Mouse (Mus musculus) forebrain, embryonic 15.5 days (tissue): Measurements from ENCODE around the gene Ssh2. TPM values are rescaled to one million over a fixed set of nuclear protein-coding genes. Genes with fewer than 3 reads are reported as not detected.

Experiments used
- ATAC-seq: fragments of 200-750 bp; cut with Nextera tagmentation; replicated peaks from 2 replicates; pipeline ENCODE4 v1.8.0; 2017; ENCODE audit warnings: mild to moderate bottlenecking, moderate TSS enrichment, moderate library complexity
- H3K27ac ChIP-seq: fragments of 300-500 bp; sonication (generic); replicated peaks from 2 replicates; pipeline ENCODE4 v1.5.1; 2015; ENCODE audit warnings: mild to moderate bottlenecking, inconsistent platforms
- H3K27me3 ChIP-seq: fragments of 300-500 bp; sonication (generic); 2 replicates; pipeline ENCODE4 v1.6.1; 2015; ENCODE audit warnings: inconsistent platforms
- H3K36me3 ChIP-seq: fragments of 300-500 bp; sonication (generic); 2 replicates; pipeline ENCODE4 v1.6.1; 2015; ENCODE audit warnings: mild to moderate bottlenecking, inconsistent platforms
- H3K4me1 ChIP-seq: fragments of 300-500 bp; sonication (generic); 2 replicates; pipeline ENCODE4 v1.6.1; 2015; ENCODE audit warnings: inconsistent platforms
- H3K4me2 ChIP-seq: fragments of 300-500 bp; sonication (generic); replicated peaks from 2 replicates; pipeline ENCODE4 v1.6.1; 2015; ENCODE audit warnings: mild to moderate bottlenecking, inconsistent platforms
- H3K4me3 ChIP-seq: fragments of 300-500 bp; sonication (generic); 2 replicates; pipeline ENCODE4 v1.5.1; 2015; ENCODE audit warnings: mild to moderate bottlenecking, inconsistent platforms
- H3K9ac ChIP-seq: fragments of 300-500 bp; sonication (generic); replicated peaks from 2 replicates; pipeline ENCODE4 v1.6.1; 2015; ENCODE audit warnings: mild to moderate bottlenecking, inconsistent platforms
- H3K9me3 ChIP-seq: fragments of 300-500 bp; sonication (generic); 2 replicates; pipeline ENCODE4 v1.6.1; 2016; ENCODE audit warnings: inconsistent platforms
- WGBS: fragments of 180-500 bp; shearing (Covaris S2); methylation state at CpG from one replicate; pipeline ENCODE4 v1.1.7; 2015; ENCODE audit warnings: mixed read lengths; 5-methylcytosine and 5-hydroxymethylcytosine counted together
- polyA plus RNA-seq: library from polyadenylated mRNA; unstranded; fragments of >200 nt; fragmentation: Nextera tagmentation; extraction: Ambion mirVana; gene quantifications from 2 replicates; pipeline ENCODE4 v1.2.1, GENCODE M21; 2015

The Ssh2 gene
- polyA plus RNA-seq, 1 experiment from 2014 or later: 20.1 TPM

- no peaks in the 10 kb centered on the region for H3K9me3 ChIP-seq
- no peak overlapping the region for H3K4me3 ChIP-seq
- H3K27ac ChIP-seq: no peak overlapping the region
- H3K4me1 ChIP-seq: no peaks in the 10 kb centered on the region
- whole genome bisulfite sequencing: 92% methylated on average over 1 of the region's 1 CpGs
- no peaks in the 10 kb centered on the region for H3K27me3 ChIP-seq
- peaks cover 24% of the 10 kb centered on the region for H3K36me3 ChIP-seq
- no peak overlapping the region for H3K4me2 ChIP-seq
- H3K9ac ChIP-seq: no peak overlapping the region
- ATAC-seq: no peak
These were observed 212.4 kb downstream of the Ssh2 start for GRCm38 (mm10) chr11:77428446-77428845.

- 86% methylated on average over 2 of the region's 2 CpGs for WGBS
- Histone ChIP-seq H3K9ac (no peak overlapping the region), H3K4me3 (no peak overlapping the region), H3K27ac (no peak overlapping the region), H3K27me3 (no peaks in the 10 kb centered on the region), H3K36me3 (peaks cover 26% of the 10 kb centered on the region), H3K4me1 (no peaks in the 10 kb centered on the region), H3K9me3 (no peaks in the 10 kb centered on the region), H3K4me2 (no peak overlapping the region)
- no peak for ATAC-seq
These were observed 220.9 kb downstream of the Ssh2 start for GRCm38 (mm10) chr11:77437026-77437425.

DNA sequence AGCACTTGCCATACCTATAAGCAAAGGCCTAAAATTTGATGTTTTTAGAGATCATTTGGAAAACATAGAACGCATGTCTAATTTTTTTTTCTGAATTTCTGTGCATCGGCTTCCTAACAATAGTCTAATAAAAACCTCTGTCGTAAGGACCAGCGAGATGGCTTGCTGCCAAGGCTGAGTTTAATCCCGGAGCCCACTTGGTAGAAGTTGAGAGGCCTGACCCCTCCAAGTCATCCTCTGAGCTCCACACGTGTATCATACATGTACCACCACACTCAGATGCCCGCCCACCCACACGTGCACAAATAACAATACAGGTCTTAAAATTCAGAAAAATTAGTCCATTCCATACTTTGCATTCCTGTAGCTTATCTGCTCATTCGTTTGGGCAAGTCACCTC is 224.0 kb downstream of the Ssh2 start:
- Histone ChIP-seq H3K9ac (no peak overlapping the region), H3K4me2 (no peak overlapping the region), H3K9me3 (no peaks in the 10 kb centered on the region), H3K4me1 (no peaks in the 10 kb centered on the region), H3K27ac (no peak overlapping the region), H3K27me3 (no peaks in the 10 kb centered on the region), H3K4me3 (no peak overlapping the region), H3K36me3 (peaks cover 29% of the 10 kb centered on the region)
- WGBS: 83% methylated on average over 9 of the region's 9 CpGs
- ATAC-seq: no peak

GRCm38 (mm10) chr11:77441020-77441419 is 224.9 kb downstream of the Ssh2 start:
- no peak for ATAC-seq
- H3K9me3 ChIP-seq: no peaks in the 10 kb centered on the region
- no peaks in the 10 kb centered on the region for H3K4me1 ChIP-seq
- 89% methylated on average over 8 of the region's 8 CpGs for whole genome bisulfite sequencing
- H3K9ac ChIP-seq: no peak overlapping the region
- no peak overlapping the region for H3K27ac ChIP-seq
- H3K27me3 ChIP-seq: no peaks in the 10 kb centered on the region
- H3K36me3 ChIP-seq: peaks cover 29% of the 10 kb centered on the region
- no peak overlapping the region for H3K4me3 ChIP-seq
- H3K4me2 ChIP-seq: no peak overlapping the region

DNA sequence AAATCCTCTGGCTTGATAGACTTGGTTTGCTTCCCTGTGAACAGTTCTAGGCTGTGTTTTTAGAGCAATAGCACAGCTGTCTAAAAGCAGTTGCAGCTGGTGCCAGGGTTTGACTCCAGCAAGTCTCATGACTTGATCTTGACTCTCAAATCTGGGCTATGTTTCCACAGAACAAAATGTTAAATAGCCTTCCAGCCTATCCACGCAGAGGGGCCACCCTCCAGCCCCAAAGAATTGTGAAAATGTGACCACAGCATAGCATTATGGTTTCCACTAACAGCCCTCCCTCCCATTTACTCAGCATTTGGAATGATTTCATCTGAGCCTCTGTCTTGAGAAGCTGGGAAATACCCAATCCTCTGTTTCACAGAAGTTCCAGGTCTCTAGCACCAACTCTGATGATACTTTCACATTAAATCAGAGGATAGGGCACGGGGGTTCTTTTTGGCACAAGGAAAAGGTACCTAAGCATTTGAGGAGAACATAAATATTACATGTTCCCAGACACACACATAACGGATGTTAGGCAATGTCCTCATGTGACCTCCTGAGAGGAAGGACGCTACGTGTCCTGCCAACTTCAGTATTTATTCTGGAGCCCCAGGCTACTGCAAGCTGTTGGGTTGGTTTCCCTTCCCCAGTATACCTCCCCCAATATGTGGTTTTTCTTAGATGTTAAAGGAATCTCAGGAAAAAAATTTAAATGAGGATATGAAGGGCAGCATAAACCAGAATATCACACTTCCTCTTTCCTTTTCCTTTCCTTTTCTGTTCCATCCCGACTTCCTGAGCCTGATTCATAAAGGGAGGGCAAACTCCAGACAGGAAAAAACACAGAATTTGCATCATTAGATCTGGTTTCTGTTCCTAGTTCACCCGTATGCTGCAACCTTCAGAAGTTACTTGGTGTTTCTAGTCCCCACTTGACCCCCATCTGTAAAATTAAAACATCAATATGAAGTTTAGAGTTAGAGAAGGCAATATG is 226.4 kb downstream of the Ssh2 start:
- Histone ChIP-seq H3K27ac (no peak overlapping the region), H3K4me3 (no peak overlapping the region), H3K27me3 (no peaks in the 10 kb centered on the region), H3K36me3 (peaks cover 33% of the 10 kb centered on the region), H3K4me1 (no peaks in the 10 kb centered on the region), H3K9ac (no peak overlapping the region), H3K9me3 (no peaks in the 10 kb centered on the region), H3K4me2 (no peak overlapping the region)
- no peak for ATAC-seq
- 88% methylated on average over 7 of the region's 7 CpGs for WGBS

DNA sequence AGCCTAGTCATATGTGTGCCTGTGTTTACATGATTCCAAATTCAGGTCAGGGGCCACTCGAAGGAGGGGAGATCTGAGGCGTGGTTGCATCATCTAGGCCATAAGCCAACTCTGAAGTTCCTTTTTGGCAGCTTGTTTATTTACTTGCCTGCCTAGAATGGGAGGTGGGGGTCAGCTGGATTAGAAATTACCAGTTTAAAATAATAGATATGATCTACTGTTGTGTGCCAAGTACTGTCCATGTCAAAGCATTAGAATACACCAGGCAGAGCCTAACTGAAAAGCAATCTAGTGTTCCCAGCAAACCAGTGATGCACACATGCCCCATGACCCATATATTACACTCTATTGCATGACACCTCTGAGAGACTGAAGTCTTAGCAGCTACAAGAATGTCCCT is 228.9 kb downstream of the Ssh2 start:
- no peaks in the 10 kb centered on the region for H3K9me3 ChIP-seq
- no peak overlapping the region for H3K9ac ChIP-seq
- peaks cover 24% of the 10 kb centered on the region for H3K36me3 ChIP-seq
- no peaks in the 10 kb centered on the region for H3K4me1 ChIP-seq
- no peaks in the 10 kb centered on the region for H3K27me3 ChIP-seq
- no peak overlapping the region for H3K4me2 ChIP-seq
- WGBS: 66% methylated on average over 2 of the region's 2 CpGs
- H3K27ac ChIP-seq: no peak overlapping the region
- no peak for ATAC-seq
- H3K4me3 ChIP-seq: no peak overlapping the region

DNA sequence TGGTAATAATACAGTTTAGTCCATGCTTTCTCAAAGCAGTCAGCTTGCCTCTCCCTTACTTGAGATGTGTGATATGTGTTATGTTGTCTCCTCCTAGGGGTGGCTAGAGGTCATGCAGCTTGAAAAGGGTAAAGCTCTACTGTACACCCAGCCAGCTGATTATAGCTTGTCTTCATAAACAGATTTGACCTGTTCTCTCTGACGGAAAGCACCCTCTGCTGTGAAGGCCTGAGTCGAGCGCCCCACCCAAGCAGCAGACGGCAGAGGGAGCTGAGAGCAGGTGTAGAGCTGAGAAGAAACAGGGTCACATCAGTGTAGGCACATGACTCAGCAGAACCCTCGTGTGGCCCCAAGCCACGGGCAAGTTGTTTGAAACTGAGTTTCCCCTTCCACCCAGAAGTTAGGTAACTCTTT is 230.5 kb downstream of the Ssh2 start:
- no peaks in the 10 kb centered on the region for H3K27me3 ChIP-seq
- no peaks in the 10 kb centered on the region for H3K4me1 ChIP-seq
- H3K27ac ChIP-seq: no peak overlapping the region
- H3K36me3 ChIP-seq: peaks cover 27% of the 10 kb centered on the region
- 73% methylated on average over 6 of the region's 6 CpGs for WGBS
- no peak; the same call in 1 of the 2 replicates for ATAC-seq
- H3K9ac ChIP-seq: no peak overlapping the region
- H3K4me2 ChIP-seq: no peak overlapping the region
- H3K9me3 ChIP-seq: no peaks in the 10 kb centered on the region
- H3K4me3 ChIP-seq: no peak overlapping the region

- Histone ChIP-seq H3K36me3 (peaks cover 32% of the 10 kb centered on the region), H3K9me3 (no peaks in the 10 kb centered on the region), H3K4me1 (no peaks in the 10 kb centered on the region), H3K9ac (no peak overlapping the region), H3K4me3 (no peak overlapping the region), H3K27me3 (no peaks in the 10 kb centered on the region), H3K27ac (no peak overlapping the region), H3K4me2 (no peak overlapping the region)
- 93% methylated on average over 7 of the region's 7 CpGs for WGBS
- no peak for ATAC-seq
These were observed 233.1 kb downstream of the Ssh2 start for GRCm38 (mm10) chr11:77449224-77449623.

- Histone ChIP-seq H3K9ac (no peak overlapping the region), H3K36me3 (peaks cover 49% of the 10 kb centered on the region), H3K9me3 (no peaks in the 10 kb centered on the region), H3K4me1 (no peaks in the 10 kb centered on the region), H3K27ac (no peak overlapping the region), H3K27me3 (no peaks in the 10 kb centered on the region), H3K4me2 (no peak overlapping the region), H3K4me3 (no peak overlapping the region)
- no peak for ATAC-seq
- WGBS: 95% methylated on average over 2 of the region's 2 CpGs
These were observed 235.6 kb downstream of the Ssh2 start for GRCm38 (mm10) chr11:77451670-77452069.

GRCm38 (mm10) chr11:77453388-77453787 is 237.3 kb downstream of the Ssh2 start:
- H3K4me3 ChIP-seq: no peak overlapping the region
- no peaks in the 10 kb centered on the region for H3K4me1 ChIP-seq
- H3K4me2 ChIP-seq: no peak overlapping the region
- WGBS: 97% methylated on average over 2 of the region's 2 CpGs
- H3K27ac ChIP-seq: no peak overlapping the region
- H3K27me3 ChIP-seq: no peaks in the 10 kb centered on the region
- no peak for ATAC-seq
- no peaks in the 10 kb centered on the region for H3K9me3 ChIP-seq
- no peak overlapping the region for H3K9ac ChIP-seq
- H3K36me3 ChIP-seq: peaks cover 42% of the 10 kb centered on the region

DNA sequence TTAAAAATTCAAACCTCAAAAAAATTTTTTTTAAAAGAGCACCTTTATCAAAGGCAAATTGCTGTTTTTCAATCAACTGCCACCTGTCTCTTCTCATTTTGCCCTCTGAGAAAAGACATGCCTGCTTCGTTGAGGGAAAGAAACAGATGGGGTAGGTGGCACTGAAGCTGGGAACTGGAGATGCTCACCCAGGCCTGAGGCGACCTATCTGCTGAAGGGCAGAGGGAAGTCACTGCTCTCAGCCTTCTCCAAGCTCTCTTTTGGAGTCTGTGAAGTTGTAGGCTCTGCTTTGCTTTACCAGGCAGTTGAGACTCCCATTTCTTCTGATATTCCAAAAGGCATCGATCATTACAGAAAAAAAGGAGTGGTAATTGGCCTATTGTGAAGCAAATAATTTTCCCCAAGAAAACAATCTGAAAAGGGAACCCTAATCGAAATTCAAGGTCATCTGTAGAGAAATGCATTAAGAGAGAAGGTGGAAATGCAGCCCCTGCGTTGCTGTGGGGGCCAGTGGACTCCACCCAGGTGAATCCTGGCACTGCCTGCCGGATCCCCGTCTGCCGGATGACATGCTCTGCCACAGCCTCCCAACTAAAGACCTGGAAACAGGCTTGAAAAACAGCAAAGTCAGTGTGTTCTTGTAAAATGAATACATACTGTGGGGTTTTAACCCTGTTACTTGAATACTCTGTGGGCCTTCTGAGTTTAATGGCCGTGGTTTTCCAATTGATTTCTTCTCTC is 239.9 kb downstream of the Ssh2 start:
- no peak for ATAC-seq
- no peak overlapping the region for H3K4me2 ChIP-seq
- H3K9ac ChIP-seq: no peak overlapping the region
- 84% methylated on average over 9 of the region's 9 CpGs for WGBS
- no peaks in the 10 kb centered on the region for H3K4me1 ChIP-seq
- H3K9me3 ChIP-seq: no peaks in the 10 kb centered on the region
- H3K27me3 ChIP-seq: no peaks in the 10 kb centered on the region
- H3K4me3 ChIP-seq: no peak overlapping the region
- no peak overlapping the region for H3K27ac ChIP-seq
- H3K36me3 ChIP-seq: peaks cover 24% of the 10 kb centered on the region

DNA sequence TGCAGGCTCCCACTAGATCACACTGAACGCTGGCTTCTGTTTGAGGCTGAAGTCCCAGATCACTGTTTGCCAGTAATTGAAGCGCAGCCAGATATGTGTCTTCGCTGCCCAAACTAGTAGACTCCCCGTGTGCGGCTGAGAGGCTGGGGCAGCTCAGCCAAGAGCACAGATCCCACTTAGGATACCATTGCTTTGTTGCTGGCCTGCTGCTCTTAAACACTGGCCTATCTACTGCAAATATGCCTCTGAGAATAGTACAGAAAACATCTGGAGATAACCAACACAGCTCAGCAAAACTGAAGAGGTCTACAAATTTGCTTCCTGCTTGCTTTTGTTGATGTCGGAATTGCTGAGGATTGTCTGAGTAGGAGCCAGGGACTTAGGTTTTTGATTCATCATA is 240.8 kb downstream of the Ssh2 start:
- Histone ChIP-seq H3K36me3 (peaks cover 24% of the 10 kb centered on the region), H3K4me1 (peaks cover 3% of the 10 kb centered on the region), H3K9ac (no peak overlapping the region), H3K27ac (peak overlapping the region; percentile 29; the same call in 1 of the 2 replicates), H3K27me3 (no peaks in the 10 kb centered on the region), H3K9me3 (no peaks in the 10 kb centered on the region), H3K4me3 (no peak overlapping the region), H3K4me2 (no peak overlapping the region)
- WGBS: 69% methylated on average over 6 of the region's 6 CpGs
- no peak for ATAC-seq
